Comparison of ENCODE assay signal across 9 mouse cellular contexts in the genomic region with DNA sequence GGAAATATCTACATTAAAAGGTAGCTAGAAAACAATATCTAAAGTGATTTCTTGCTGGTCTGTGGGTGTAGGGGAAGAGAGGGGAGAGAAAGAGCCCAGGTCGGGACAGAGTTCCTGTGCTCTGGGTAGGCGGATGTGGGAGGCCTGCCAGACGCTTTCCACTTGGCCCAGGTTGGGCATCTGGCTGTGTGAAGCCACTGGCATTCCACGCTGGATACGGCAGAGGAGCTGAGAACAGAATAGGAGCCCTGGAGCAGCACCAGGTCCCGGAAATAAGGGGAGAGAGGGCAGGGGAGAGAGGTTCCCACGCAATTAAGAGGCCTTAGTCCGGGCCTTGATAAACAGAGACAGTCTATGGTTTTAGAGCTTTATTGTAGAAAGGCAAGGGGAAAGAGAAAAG.
A peak's percentile ranks its signal among the peaks of the same experiment; 100 is the strongest.
DNase-seq lines count a peak whose midpoint lies in the region.
"Had no signal": no experiment of that assay in that cellular context is flagged by ENCODE, and none has a peak within 500 bp of the region (broad histone marks: within the 10 kb centered on the region; RNA-seq: fewer than 3 reads in every experiment).

No protein-coding gene starts in this region.

- peak; percentile 60 for DNase-seq in adrenal gland, postnatal 14 days
- no peak for DNase-seq in adrenal gland, adult 18-20 months (ENCODE audit: low spot score in 2 of 2)
- peak; percentile 31 to 55 for DNase-seq in adrenal gland, postnatal 36 days
- DNase-seq in gastrocnemius, postnatal 36 days: peak; percentile 31 to 55
- peak; percentile 34 for DNase-seq in kidney, postnatal 14 days
- no peak for DNase-seq in spleen, postnatal 10 days (ENCODE audit: low spot score in 2 of 2)
- no peak for DNase-seq in urinary bladder, postnatal 14 days (ENCODE audit: low spot score)
- DNase-seq in left cerebral cortex, postnatal 36 days (ENCODE audit: low spot score in 2 of 2): no peak
- DNase-seq: right cerebral cortex, postnatal 4 days had no signal

- intact Hi-C loops in gastrocnemius, postnatal 36 days (cut with DNase I): no loop called here
- intact Hi-C loops in left cerebral cortex, postnatal 36 days (cut with DNase I): no loop called here

Comparison
In these comparisons a context has a peak if more than half of its experiments do, and no peak if none do; other contexts are left out.
1. DNase-seq: peak in adrenal gland, postnatal 14 days (single experiment), adrenal gland, postnatal 36 days (2 of 2), gastrocnemius, postnatal 36 days (2 of 2) and kidney, postnatal 14 days (single experiment); none in adrenal gland, adult 18-20 months (0 of 2), spleen, postnatal 10 days (0 of 2), urinary bladder, postnatal 14 days (single experiment) and left cerebral cortex, postnatal 36 days (0 of 2).